Mouse (Mus musculus): ENCODE results near the gene Ifngr2. TPM values are rescaled to one million over a fixed set of nuclear protein-coding genes. Genes with fewer than 3 reads are reported as not detected.

Ifngr2 gene
- polyA plus RNA-seq, 1 experiment from 2014 or later = 118 TPM

- Histone ChIP-seq H3K9me3 (ENCODE audit: control insufficient read depth, low read length) (no peaks in the 10 kb centered on the region), H3K9ac (replicated peaks; ENCODE audit: low read depth, low read length) (no peak overlapping the region), H3K27ac (ENCODE audit: low read length) (no peak overlapping the region), H3K4me3 (replicated peaks; ENCODE audit: low read length) (no peak overlapping the region), H3K4me2 (ENCODE audit: low read length) (no peak overlapping the region), H3K27me3 (replicated peaks; ENCODE audit: control insufficient read depth, insufficient read depth, low read length) (no peaks in the 10 kb centered on the region), H3K36me3 (ENCODE audit: control insufficient read depth, insufficient read depth) (no peaks in the 10 kb centered on the region), H3K4me1 (replicated peaks; ENCODE audit: control insufficient read depth, insufficient read depth, low read length) (no peaks in the 10 kb centered on the region)
- WGBS = 51% methylated on average over 6 of the region's 6 CpGs
- ATAC-seq = no peak
Measured at GRCm38 (mm10) chr16:91605156-91605555, 58.3 kb downstream of the Ifngr2 start.

- ATAC-seq = no peak
- no peaks in the 10 kb centered on the region for H3K36me3 ChIP-seq (ENCODE audit: control insufficient read depth, insufficient read depth)
- no peak overlapping the region for H3K4me2 ChIP-seq (ENCODE audit: low read length)
- H3K9ac ChIP-seq (replicated peaks; ENCODE audit: low read depth, low read length) = no peak overlapping the region
- H3K27ac ChIP-seq (ENCODE audit: low read length) = no peak overlapping the region
- WGBS = 91% methylated on average over 8 of the region's 8 CpGs
- H3K4me1 ChIP-seq (replicated peaks; ENCODE audit: control insufficient read depth, insufficient read depth, low read length) = no peaks in the 10 kb centered on the region
- H3K9me3 ChIP-seq (ENCODE audit: control insufficient read depth, low read length) = no peaks in the 10 kb centered on the region
- H3K4me3 ChIP-seq (replicated peaks; ENCODE audit: low read length) = no peak overlapping the region
- H3K27me3 ChIP-seq (replicated peaks; ENCODE audit: control insufficient read depth, insufficient read depth, low read length) = no peaks in the 10 kb centered on the region
Measured at GRCm38 (mm10) chr16:91606958-91607357, 60.1 kb downstream of the Ifngr2 start.

DNA sequence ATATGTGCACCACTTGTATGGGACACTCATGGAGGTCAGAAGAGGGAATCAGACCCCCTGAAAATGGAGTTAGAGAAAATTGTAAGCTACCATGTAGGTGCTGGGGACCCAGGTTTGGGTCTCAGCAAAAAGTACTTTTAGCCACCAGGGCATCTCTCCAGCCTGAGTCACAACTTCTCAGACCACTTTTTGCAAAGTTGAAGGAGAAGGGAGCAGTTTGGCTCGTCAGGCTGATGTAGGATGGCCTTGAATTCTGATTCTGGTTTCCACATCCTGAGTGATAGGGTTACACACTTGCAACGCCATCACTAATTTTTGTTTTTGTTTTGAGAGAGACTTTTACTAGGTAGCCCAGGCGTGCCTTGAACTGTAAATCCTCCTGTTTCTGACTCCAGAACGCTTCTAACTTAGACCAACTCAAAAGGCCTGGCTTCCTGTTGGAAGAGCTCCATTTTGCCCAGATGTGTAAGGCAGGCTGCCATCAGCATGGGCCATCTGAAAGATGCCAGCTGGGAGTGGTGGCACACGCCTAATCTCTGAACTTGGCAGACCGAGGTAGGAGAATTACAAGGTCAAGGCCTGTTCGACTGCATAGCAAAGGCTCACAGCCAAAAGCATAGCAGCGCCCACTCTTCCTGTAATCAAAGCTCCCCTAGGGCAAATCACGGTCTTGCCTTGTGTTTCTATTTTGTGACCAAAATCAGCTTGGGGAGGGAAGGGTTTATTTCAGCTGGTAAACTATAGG lies 62.8 kb downstream of the Ifngr2 start:
- H3K9me3 ChIP-seq (ENCODE audit: control insufficient read depth, low read length) = no peaks in the 10 kb centered on the region
- H3K9ac ChIP-seq (replicated peaks; ENCODE audit: low read depth, low read length) = no peak overlapping the region
- 65% methylated on average over 9 of the region's 9 CpGs for WGBS
- H3K4me1 ChIP-seq (replicated peaks; ENCODE audit: control insufficient read depth, insufficient read depth, low read length) = no peaks in the 10 kb centered on the region
- no peak overlapping the region for H3K4me3 ChIP-seq (replicated peaks; ENCODE audit: low read length)
- no peaks in the 10 kb centered on the region for H3K36me3 ChIP-seq (ENCODE audit: control insufficient read depth, insufficient read depth)
- H3K27me3 ChIP-seq (replicated peaks; ENCODE audit: control insufficient read depth, insufficient read depth, low read length) = no peaks in the 10 kb centered on the region
- no peak for ATAC-seq
- no peak overlapping the region for H3K27ac ChIP-seq (ENCODE audit: low read length)
- no peak overlapping the region for H3K4me2 ChIP-seq (ENCODE audit: low read length)

DNA sequence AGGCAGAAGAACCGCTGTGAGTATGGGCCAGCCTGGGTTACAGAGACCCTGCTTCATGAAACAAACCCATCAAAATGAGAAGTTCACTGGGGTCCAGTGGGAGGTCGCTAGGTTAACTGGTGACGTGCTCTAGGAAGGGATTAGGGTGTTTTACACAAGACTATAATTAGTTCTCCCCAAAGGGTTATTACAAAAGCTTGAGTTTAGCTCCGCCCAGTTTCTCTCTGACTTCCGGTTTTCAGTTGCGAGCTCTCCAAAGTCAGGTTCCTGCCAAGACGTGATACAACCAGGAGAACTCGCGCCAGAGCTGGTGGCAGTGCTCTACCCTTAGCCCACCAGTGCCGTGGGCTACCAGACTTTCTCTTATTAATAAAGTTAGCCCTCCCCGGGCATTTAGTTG lies 64.4 kb downstream of the Ifngr2 start:
- Histone ChIP-seq H3K9me3 (ENCODE audit: control insufficient read depth, low read length) (no peaks in the 10 kb centered on the region), H3K4me1 (replicated peaks; ENCODE audit: control insufficient read depth, insufficient read depth, low read length) (no peaks in the 10 kb centered on the region), H3K27me3 (replicated peaks; ENCODE audit: control insufficient read depth, insufficient read depth, low read length) (no peaks in the 10 kb centered on the region), H3K4me2 (ENCODE audit: low read length) (no peak overlapping the region), H3K27ac (ENCODE audit: low read length) (no peak overlapping the region), H3K36me3 (ENCODE audit: control insufficient read depth, insufficient read depth) (no peaks in the 10 kb centered on the region), H3K4me3 (replicated peaks; ENCODE audit: low read length) (no peak overlapping the region), H3K9ac (replicated peaks; ENCODE audit: low read depth, low read length) (no peak overlapping the region)
- ATAC-seq = no peak
- 61% methylated on average over 11 of the region's 11 CpGs for WGBS

GRCm38 (mm10) chr16:91612525-91612924 lies 65.7 kb downstream of the Ifngr2 start:
- Histone ChIP-seq H3K4me3 (replicated peaks; ENCODE audit: low read length) (no peak overlapping the region), H3K27me3 (replicated peaks; ENCODE audit: control insufficient read depth, insufficient read depth, low read length) (no peaks in the 10 kb centered on the region), H3K9me3 (ENCODE audit: control insufficient read depth, low read length) (no peaks in the 10 kb centered on the region), H3K36me3 (ENCODE audit: control insufficient read depth, insufficient read depth) (no peaks in the 10 kb centered on the region), H3K4me2 (ENCODE audit: low read length) (no peak overlapping the region), H3K4me1 (replicated peaks; ENCODE audit: control insufficient read depth, insufficient read depth, low read length) (no peaks in the 10 kb centered on the region), H3K9ac (replicated peaks; ENCODE audit: low read depth, low read length) (no peak overlapping the region), H3K27ac (ENCODE audit: low read length) (no peak overlapping the region)
- WGBS = 80% methylated on average over 5 of the region's 5 CpGs
- no peak for ATAC-seq

DNA sequence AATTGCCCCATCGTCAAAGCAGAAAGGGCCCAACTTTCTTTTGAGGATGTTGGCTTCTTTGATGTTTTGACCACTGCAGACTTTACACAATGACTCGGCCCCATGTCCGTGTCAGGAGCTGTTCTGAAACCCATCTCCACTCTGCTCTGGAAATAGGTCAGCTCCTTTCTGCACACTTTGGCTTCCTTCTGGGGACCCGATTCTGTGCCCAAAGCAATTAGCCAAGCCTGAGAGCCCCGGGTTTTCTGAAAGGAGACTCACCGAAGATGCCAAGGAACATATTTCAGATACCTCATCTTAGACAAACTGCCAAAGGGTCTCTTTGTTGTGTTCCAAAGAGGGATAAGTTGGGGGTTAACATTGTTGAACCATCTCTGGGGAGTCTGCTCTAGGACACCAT lies 67.7 kb downstream of the Ifngr2 start:
- H3K9ac ChIP-seq (replicated peaks; ENCODE audit: low read depth, low read length) = no peak overlapping the region

More for the DNA sequence above, 67.7 kb downstream of the Ifngr2 start:
- Histone ChIP-seq H3K27me3 (replicated peaks; ENCODE audit: control insufficient read depth, insufficient read depth, low read length) (no peaks in the 10 kb centered on the region), H3K4me1 (replicated peaks; ENCODE audit: control insufficient read depth, insufficient read depth, low read length) (peaks cover 5% of the 10 kb centered on the region), H3K27ac (ENCODE audit: low read length) (no peak overlapping the region), H3K36me3 (ENCODE audit: control insufficient read depth, insufficient read depth) (no peaks in the 10 kb centered on the region), H3K4me2 (ENCODE audit: low read length) (no peak overlapping the region), H3K4me3 (replicated peaks; ENCODE audit: low read length) (no peak overlapping the region), H3K9me3 (ENCODE audit: control insufficient read depth, low read length) (no peaks in the 10 kb centered on the region)
- no peak for ATAC-seq
- WGBS = 77% methylated on average over 6 of the region's 6 CpGs

Small RNA genes lying within 50 kb of the gene (microRNA-seq; reads per million reads assigned to microRNA genes)
- not detected for gene Mir6367

Other genes with a start within 250 kb of the Ifngr2 start
- 44.2 and 50.3 TPM in 2 replicates for gene Ifnar2, start 174.3 kb upstream of the Ifngr2 start, polyA plus RNA-seq (2015; fragmentation: Nextera tagmentation; extraction: Ambion mirVana)
- not detected in 2 replicates for gene Gm21970, start 155.4 kb upstream of the Ifngr2 start, polyA plus RNA-seq (2015; fragmentation: Nextera tagmentation; extraction: Ambion mirVana)
- 8.9 and 10.7 TPM in 2 replicates for gene Il10rb, start 140.9 kb upstream of the Ifngr2 start, polyA plus RNA-seq (2015; fragmentation: Nextera tagmentation; extraction: Ambion mirVana)
- 55.9 and 56.1 TPM in 2 replicates for gene Ifnar1, start 61.8 kb upstream of the Ifngr2 start, polyA plus RNA-seq (2015; fragmentation: Nextera tagmentation; extraction: Ambion mirVana)
- 93.8 and 101 TPM in 2 replicates for gene Tmem50b, start 50.7 kb downstream of the Ifngr2 start, polyA plus RNA-seq (2015; fragmentation: Nextera tagmentation; extraction: Ambion mirVana)
- 6.9 and 8.5 TPM in 2 replicates for gene Dnajc28, start 72.0 kb downstream of the Ifngr2 start, polyA plus RNA-seq (2015; fragmentation: Nextera tagmentation; extraction: Ambion mirVana)
- gene Gart, start 99.9 kb downstream of the Ifngr2 start, polyA plus RNA-seq (2015; fragmentation: Nextera tagmentation; extraction: Ambion mirVana) = 71.7 and 81.4 TPM in 2 replicates
- gene Son, start 100.4 kb downstream of the Ifngr2 start, polyA plus RNA-seq (2015; fragmentation: Nextera tagmentation; extraction: Ambion mirVana) = 129 and 134 TPM in 2 replicates
- 19.8 and 23.8 TPM in 2 replicates for gene Donson, start 141.7 kb downstream of the Ifngr2 start, polyA plus RNA-seq (2015; fragmentation: Nextera tagmentation; extraction: Ambion mirVana)
- gene Cryzl1, start 181.9 kb downstream of the Ifngr2 start, polyA plus RNA-seq (2015; fragmentation: Nextera tagmentation; extraction: Ambion mirVana) = 106 and 111 TPM in 2 replicates
- 86.3 and 94.3 TPM in 2 replicates for gene Itsn1, start 182.2 kb downstream of the Ifngr2 start, polyA plus RNA-seq (2015; fragmentation: Nextera tagmentation; extraction: Ambion mirVana)

All from forebrain, embryonic 16.5 days (tissue).